Mouse (Mus musculus): ENCODE results near the gene Rtn4rl1.
A peak's percentile ranks its signal among the peaks of the same experiment; 100 is the strongest.

Gene Rtn4rl1

DNA sequence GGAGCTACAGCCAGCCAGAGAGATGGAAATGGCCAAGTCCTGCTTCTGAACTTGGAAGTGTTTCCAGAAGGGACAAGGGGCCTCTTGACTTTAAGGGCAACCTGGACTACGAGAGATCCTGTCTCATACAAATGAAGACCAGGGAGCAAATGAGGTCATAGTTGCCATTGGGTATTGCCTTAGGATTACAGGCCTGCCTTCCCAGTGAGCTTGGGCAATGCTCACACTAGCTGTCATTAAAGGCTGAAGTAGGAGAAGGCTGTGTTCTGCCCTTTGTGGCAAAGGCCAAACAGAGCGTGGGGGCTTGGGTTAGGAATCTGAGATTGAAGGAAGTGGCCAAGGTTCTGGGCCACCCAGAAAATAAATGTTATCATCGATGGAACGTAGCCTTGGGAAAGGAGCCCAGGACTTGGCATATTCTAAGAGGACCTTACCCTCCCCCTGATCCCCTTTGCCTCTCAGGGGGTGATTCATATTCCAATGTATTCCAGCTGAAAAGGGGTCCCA is 57.5 kb downstream of the Rtn4rl1 start:
- DNase-seq (ENCODE audit: low spot score) = no peak

DNA sequence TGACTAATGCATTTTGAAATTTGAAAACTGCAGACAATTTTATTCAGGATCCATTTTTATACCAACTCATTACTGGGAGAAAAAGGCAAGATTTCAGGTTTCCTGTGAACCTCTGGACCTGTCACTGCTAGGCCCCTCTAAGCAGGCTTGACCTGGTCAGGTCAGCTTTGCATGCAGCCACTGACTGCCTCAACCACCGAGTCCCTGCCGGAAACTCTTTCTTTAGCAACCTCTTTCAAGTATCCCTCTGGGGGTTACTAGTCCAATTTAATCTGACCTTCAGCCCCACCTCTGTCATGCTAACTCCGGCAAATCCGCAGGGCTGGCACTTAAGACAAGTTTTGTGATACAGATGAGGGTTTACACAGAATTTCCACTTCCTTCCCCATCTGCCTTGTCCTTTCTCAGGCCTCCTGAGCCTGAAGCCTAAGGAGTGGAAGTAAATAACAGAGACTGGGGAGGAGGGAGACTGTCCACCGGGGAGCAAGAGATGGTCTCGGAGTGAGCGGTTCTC is 58.0 kb downstream of the Rtn4rl1 start:
- no peak for DNase-seq (ENCODE audit: low spot score)

DNA sequence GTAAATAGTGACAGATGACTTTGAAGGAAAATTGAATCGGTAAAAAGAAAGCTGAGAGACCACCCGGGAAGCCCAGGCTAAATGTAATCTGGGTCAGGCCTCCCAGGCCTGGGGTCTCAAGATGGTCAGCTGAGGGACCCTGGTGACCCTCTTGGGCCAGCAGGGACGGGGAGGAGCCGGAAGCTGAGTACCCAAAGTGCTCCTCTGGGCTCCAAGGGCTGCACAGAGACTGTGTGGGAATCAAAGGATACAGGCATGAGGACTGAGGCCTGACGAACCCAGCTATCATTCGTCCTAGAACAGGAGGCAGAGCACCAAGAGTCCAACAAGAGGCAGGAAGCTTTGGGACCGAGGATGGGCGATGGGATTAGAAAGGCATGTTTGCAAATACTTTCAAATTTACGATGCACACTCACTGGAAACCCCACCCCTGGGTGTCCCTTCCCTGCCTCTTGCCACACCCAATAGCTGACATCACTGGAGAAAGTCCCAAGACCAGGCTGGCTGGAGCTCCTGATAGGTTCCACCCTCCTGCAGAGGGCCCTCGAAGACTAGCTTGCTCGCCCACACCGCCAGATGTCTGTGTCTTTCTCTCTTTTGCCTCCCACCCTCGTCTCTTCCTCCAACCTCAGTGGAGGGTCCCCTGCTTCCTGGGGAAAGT is 60.8 kb downstream of the Rtn4rl1 start:
- DNase-seq (ENCODE audit: low spot score) = peak; percentile 51

DNA sequence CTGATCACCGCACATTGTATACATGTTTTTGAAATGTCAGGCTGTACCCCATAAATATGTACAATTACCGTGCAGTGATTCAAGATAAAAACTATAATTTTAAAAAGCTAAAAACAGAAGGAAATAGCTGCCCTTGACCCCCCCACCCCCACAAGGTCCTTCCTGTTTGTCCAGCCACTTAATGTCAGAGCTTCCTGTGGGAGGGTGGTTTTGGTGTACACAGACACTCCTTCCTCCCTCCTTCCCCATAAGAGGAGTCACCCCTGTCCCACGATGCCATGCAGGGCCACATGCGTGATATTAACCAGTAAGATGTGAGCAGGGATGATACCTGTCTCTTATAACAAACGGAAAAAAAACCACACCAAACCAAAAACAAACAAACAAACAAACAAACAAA is 61.7 kb downstream of the Rtn4rl1 start:
- DNase-seq (ENCODE audit: low spot score) = no peak

DNA sequence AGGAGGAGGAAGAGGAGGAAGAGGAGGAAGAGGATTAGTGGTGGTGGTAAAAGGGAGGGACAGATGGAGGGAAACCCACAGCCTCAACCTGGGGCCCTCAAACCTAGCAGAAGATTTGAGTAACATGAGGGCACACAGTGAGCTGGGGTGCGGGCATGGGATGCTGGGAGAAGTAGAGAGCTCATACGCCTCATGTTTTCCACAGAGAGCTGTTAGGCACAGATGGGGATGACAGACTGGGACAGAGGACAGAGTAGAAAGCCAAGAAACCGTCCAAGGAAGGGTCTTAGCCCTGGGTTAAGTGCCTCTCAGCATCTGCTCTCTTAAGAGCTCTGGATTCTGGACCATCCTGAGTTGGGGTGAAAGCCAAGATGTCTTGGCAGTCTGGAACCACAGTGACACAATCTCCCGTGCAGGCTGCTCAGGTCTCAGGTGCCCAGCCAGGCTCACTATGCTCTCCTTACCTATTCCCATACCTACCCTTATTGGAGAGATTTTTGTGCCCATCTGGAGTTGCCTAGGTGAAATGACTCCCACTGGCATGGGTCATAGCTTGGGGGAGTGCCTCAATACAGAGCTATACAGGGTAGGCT is 63.6 kb downstream of the Rtn4rl1 start:
- no peak for DNase-seq (ENCODE audit: low spot score)

DNA sequence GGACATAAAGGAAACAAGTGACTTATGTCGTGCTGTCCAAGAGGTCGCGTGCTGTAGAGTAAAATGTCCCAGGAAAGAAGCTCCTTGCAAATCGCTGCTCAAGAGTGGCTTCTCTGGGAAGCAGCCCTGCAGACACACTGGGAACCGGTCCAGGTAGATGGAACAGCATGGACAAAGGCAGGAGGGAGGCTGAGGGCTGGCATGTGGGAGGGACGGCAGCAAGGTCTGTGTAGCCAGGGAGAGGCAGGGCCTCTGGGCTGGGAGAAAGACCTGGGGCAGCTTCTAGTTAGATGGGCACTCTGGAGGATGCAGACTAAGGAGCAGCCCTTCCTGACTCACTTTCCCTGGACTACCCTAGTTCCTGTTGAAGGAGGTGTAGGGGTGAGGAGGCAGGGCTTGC is 65.8 kb downstream of the Rtn4rl1 start:
- no peak for DNase-seq (ENCODE audit: low spot score)

DNA sequence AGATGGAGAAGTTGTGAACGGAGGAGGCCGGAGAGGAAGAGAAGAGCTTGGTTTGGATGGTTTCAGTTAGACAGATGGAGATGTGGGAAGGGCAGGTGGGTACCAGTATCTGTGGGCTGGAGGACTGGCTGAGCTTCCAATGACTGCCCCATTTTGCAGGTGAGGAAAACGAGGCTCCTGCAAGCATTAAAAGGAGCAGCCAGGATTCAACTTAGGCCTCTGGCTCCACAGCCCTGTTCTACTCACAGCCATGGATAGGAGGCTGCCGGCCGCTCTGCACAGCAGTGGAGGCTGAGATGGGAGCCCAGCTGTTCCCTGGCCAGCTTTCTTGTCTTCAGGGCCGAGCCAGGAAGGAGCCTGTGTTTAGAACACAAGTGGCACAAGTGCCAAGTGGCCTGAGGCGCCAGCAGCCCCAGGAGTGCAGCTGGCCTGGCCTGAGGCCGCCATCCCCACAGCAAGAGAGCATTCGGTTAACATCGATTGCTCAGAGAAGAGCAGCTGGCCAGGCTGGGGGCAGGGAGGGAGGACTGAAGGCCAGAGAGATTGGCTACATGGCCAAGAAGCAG is 66.5 kb downstream of the Rtn4rl1 start:
- no peak for DNase-seq (ENCODE audit: low spot score)

DNA sequence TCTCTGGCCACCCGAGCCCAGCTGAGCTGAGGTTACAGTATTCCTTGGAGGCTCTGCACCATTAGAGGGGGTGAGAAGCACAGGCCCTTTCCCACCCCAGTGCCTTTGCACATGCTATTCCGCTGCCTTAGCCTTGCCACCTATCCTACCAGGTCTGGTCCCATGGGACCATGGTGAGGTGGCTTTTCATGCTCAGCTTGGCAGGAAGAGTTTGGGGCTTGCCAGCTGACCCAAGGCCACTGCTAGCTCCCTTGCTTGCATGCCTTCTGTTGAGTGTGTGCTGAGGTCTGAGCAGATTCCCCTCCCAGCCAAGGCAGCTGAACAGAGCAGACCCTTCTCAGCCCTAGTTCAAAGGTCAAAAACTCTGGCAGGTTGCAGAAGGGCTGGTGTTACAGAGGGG is 67.4 kb downstream of the Rtn4rl1 start:
- DNase-seq (ENCODE audit: low spot score) = no peak

DNA sequence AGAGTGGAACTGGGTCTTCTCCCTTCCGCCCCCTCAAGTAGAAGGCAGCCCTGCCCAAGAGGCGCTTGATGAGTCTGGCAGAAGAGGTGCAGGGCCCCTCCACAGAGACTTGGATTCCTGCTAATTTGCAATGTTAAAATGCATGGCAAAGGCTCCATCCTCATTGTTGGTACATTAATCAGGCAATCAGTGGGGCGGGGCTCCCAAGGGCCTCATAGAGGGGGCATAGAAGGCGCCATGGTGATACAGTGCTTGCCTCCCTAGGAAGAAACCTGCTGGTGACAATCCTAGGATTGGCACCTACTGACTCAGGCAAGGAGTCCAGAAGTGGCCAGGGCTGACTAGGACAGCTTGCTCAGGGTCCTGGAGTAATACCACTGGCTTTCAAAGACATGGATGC is 68.1 kb downstream of the Rtn4rl1 start:
- no peak for DNase-seq (ENCODE audit: low spot score)

DNA sequence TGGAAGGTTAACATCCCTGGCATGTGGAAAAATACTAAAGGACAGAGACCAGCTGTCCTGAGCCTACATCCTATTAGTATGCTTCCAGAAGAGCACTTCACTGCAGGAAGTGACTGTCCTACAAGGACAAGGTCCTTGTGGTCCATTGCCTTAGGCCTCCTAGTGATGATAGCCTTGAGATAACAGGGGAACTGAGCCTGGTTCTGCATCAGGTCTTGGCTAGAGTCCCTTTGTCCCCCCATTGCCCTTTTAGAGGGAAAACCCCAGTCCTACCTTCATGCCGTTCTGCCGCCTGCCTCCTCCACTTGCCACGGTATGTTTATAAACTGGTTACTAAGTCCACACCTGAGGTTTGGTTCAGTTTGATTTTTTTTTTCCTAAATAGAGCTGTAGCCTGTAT is 68.6 kb downstream of the Rtn4rl1 start:
- no peak for DNase-seq (ENCODE audit: low spot score)

DNA sequence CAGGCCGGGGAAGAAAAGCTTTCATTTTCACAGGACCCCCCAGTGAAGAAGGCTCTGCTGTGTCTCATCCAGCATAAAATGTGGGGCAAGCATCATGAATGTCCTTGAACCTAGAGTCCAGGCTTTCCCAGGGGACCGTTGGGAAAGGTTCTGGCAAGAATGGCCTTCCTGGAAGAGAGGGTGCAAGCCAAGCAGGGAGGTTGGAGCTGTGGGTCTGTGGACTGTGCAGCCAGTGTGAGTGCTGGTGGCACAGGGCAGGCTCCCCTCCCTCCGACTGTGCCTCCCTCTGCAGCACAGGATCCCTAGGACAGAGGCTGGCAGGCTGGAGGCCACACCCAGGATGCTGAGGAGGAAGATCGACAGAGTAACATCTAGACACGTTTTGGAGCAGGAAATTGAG is 69.2 kb downstream of the Rtn4rl1 start:
- DNase-seq (ENCODE audit: low spot score) = no peak

DNA sequence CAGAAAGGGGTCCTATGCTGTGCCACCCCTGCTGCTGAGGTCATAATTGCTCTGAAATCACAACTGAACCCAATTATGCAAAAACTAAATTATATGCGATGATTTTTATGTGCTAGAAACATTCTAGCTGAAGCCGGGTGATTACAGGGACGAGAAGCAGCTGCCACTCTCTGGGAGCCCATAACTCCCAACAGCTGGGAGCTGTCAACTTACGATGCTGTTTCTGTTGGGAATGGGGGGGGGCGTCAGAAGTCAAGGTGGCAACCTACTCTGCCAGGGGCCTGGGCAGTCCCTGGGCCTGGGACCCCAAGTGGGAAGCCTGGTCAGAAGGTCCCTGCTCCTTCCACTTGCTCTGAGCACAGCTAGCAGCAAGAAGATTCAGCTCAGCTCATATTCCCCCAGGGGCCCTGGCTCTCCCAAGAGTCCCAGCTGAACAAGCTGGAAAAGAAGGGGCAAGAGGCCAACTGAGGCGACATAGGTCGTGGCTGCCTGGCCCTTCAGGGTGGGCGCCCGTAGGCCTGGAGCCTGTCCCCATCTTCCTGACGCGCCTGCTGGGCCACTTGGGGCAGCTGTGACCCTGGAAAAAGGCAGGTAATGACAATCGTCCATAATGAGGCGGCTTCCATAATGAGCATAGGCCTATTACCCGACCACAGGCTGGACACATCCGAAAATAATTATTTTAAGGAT is 69.8 kb downstream of the Rtn4rl1 start:
- no peak for DNase-seq (ENCODE audit: low spot score)

DNA sequence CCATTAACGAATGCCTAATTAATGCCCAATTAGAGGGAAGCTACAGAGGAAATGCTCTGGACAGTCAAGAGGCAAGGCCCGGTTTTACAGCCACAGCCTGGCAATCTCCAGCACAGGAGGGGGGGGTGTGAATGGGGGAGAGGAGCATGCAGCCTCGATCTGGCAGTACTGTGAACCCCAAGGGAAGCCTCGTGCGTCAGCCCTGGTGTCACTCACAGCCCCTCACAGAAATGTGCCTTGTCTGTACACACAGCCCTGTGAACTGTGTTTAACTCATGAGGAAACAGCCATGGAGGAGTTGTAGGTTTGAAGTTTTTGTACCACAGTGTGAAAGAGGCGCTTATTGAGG is 70.4 kb downstream of the Rtn4rl1 start:
- no peak for DNase-seq (ENCODE audit: low spot score)

DNA sequence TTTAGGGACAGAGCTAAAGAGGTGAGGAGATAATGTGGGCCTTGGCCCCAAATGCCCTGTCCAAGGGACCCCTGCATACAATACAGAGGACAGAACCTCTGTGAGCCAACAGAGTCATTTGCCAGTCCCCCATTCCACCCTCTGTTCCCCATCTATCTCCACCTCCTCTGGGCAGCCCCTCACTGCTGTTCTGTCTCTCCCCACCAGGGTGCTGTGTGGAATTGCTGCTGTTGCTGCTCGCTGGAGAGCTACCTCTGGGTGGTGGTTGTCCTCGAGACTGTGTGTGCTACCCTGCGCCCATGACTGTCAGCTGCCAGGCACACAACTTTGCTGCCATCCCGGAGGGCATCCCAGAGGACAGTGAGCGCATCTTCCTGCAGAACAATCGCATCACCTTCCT is 71.0 kb downstream of the Rtn4rl1 start:
- no peak for DNase-seq (ENCODE audit: low spot score)

DNA sequence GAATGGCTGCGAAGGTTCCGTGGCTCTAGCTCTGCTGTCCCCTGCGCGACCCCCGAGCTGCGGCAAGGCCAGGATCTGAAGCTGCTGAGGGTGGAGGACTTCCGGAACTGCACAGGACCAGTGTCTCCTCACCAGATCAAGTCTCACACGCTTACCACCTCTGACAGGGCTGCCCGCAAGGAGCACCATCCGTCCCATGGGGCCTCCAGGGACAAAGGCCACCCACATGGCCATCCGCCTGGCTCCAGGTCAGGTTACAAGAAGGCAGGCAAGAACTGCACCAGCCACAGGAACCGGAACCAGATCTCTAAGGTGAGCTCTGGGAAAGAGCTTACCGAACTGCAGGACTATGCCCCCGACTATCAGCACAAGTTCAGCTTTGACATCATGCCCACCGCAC is 72.0 kb downstream of the Rtn4rl1 start:
- DNase-seq (ENCODE audit: low spot score) = no peak

DNA sequence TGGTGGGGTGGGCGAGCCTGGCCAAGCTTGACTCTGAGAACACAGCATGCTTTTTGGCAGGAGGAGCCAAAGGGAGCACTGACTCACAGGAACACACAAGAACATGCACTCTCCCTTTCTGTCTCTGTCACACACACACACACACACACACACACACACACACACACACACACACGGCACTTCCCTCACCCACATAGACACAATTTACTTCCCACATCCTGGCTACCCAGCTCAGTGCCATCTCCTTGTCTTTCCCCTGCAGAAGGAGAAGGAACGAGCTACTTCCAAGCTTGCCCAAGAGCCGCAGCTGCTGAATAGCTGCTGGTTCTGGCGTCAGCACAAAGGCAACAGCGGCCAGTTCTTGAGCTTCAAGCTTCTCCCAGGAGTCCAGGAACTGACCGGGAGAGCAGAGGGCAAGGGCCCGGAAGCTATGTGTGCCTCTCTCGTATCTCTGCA is 74.3 kb downstream of the Rtn4rl1 start:
- DNase-seq (ENCODE audit: low spot score) = no peak

DNA sequence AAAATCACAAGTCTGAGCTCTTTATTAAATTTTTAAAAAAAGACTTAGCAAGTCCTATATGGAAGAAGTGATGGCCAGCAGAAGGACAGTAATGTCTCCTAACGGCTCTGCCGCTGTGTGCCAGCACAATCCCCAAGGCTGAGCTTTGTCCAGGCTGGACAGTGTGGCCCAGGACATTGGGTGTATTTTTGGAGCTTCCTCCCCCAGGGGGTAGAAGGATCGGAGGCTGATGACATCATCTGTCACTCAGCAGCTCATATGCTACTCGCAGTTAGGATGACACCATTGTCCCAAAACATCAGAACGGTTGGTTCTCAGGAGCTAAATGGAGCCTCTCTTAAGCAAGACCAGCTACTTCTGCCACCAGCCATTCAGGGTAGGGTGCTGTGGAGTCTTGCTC is 74.9 kb downstream of the Rtn4rl1 start:
- DNase-seq (ENCODE audit: low spot score) = no peak

DNA sequence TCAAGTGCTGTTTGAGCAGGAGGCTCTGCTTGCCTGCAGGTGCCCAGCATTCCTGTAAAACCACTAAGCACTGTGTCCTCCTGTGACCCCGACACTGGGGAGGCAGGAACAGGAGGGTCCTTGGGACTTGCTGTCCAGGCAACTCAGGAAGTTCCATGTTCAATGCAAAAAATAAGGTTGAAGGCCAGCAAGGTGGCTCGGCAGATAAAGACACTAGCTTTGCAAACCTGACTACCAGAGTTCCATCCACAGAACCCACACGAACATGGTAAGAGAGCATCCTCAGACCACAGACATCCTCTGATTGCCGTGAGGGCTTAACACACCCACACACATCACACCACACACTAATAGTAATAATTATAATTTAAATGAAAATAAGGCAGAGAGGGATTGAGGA is 75.6 kb downstream of the Rtn4rl1 start:
- no peak for DNase-seq (ENCODE audit: low spot score)

DNA sequence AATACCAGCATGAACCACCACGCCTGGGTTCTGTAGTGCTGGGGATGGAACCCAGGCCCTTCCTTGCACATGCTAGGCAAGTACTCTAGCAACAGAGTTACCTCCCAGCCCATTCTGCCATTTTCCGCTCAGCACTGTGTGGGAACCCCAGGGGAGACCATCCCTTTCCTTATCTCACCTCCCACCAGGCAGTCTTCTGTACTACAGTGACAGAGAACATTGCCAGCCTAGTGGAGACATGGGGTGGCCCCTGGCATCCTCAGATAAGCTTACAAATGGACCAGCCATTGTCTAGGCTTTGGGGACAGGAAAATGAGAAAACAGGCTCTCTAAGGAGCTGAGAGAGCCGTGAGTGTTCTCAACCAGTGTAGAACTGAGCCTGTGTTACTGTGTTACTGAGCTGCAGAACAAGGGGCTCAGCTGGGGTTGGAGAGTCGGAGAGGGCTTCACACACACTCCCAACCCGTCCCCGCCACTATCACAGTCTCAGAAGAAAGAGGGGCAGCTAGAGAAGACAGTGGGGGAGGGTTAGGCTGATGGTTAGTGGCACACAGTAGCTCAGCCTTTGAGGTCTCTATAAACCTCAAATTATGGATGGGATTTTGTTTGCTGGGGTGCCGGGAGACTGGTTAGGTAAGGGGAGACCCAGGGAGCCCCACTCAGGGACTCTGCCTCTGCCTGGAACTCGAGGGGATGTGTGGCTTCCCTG is 76.8 kb downstream of the Rtn4rl1 start:
- DNase-seq (ENCODE audit: low spot score) = no peak

DNA sequence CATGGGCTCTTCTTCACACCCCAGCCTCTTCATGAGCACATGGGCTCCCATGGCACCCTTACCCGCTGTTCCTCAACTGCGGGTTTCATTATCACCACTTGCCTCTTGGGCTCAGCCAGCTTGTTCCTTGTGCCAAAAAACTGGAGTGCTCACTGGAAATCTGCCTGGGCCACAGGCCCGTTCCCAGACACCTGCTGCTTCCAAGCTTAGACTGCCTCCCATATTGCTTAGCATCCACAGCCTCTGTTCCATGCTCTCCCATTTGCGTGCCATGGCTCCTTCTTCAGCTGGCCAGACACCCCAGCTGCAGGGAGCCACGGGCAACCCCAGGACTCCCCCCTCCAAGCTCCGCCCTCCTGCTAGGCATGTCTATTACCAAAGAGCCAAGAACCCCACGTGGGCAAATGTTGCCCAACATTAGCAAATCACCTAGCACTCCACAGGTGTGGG is 77.4 kb downstream of the Rtn4rl1 start:
- no peak for DNase-seq (ENCODE audit: low spot score)

DNA sequence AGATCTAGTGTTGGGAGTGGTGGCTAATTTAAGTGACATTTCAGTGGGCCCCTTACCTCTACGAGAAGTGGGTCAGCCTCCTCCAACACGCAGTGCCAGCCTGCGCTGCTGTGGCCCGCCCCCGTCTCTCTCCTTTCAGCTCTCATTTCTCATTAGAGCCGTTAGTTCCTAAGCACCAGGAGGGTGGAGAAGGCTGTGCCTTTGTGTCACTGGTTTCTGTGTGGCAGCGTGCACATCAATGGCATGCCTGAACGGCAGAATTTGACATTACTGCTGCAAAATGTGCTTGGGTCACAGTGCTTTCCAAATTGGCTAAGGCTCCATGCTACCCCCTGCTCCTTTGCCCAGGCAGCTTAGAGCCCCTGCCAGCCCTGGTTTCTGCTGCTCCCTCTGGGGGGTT is 79.9 kb downstream of the Rtn4rl1 start:
- no peak for DNase-seq (ENCODE audit: low spot score)

DNA sequence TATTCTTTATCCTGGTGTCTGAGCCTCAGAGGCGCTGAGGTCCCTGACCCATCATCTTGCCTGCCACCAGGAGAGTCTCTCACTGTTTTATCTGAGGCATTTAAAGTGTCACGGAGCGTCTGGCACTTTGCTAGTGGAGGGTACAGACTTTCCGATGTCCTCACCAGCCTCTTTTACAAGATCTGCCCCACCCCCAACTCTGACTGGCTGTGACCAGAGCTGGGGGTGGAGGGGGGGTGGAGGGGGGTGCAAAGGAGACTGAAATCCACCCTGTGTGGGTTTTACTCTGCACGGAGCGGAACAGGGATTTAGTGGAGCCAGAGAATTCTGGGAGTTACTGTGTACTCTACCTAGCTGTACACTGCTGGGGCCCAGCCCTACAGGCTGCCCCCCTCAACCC is 81.5 kb downstream of the Rtn4rl1 start:
- no peak for DNase-seq (ENCODE audit: low spot score)

All from left cerebral cortex, adult 11 months (tissue).